In genomic region chr3:58181715-58182114, GRCm38 (mm10) we compare ENCODE assay signal across 21 mouse cellular contexts.
A peak's percentile ranks its signal among the peaks of the same experiment; 100 is the strongest.
DNase-seq lines count a peak whose midpoint lies in the region; ATAC-seq and TF ChIP-seq lines count a peak whose summit lies in the region.
"Had no signal": no experiment of that assay in that cellular context is flagged by ENCODE, and none has a peak within 500 bp of the region (broad histone marks: within the 10 kb centered on the region; RNA-seq: fewer than 3 reads in every experiment).

No protein-coding gene starts in this region.

- TF ChIP-seq CTCF in heart, postnatal 0 days (IDR thresholded peaks at IDR 0.05; ENCODE audit: low read depth), result peak; percentile 30; the same call in 1 of the 2 replicates
- no peak for TF ChIP-seq CTCF in liver, postnatal 0 days (IDR thresholded peaks at IDR 0.05; ENCODE audit: low read depth)

- no peaks in the 10 kb centered on the region for H3K9me3 ChIP-seq in heart, embryonic 16.5 days (replicated peaks; ENCODE audit: control insufficient read depth, low read length)
- no peaks in the 10 kb centered on the region for H3K9me3 ChIP-seq in heart, postnatal 0 days (replicated peaks; ENCODE audit: control insufficient read depth, low read length)
- no peaks in the 10 kb centered on the region for H3K9me3 ChIP-seq in hindbrain, embryonic 12.5 days (replicated peaks)
- no peaks in the 10 kb centered on the region for H3K9me3 ChIP-seq in liver, postnatal 0 days (ENCODE audit: low read length)
- H3K9me3 ChIP-seq: forebrain, embryonic 10.5 days; megakaryocyte, embryonic 14.5 days had no signal

- no peak for DNase-seq in heart, adult 8-10 months (ENCODE audit: low spot score)
- DNase-seq in urinary bladder, postnatal 14 days (ENCODE audit: low spot score), result peak; percentile 21
- DNase-seq in urinary bladder, postnatal 36 days (ENCODE audit: low spot score in 2 of 2), result no peak
- peak; percentile 86 for DNase-seq in heart, postnatal 0 days (ENCODE audit: low spot score)
- no peak for DNase-seq in liver, postnatal 0 days
- DNase-seq: adrenal gland, postnatal 25 days; cerebellum, adult 11 months; cerebellum, postnatal 14 days; embryo, embryonic 11 days; kidney, postnatal 10 days; left cerebral cortex, postnatal 4 days; liver; midbrain, embryonic 14.5 days; right cerebral cortex, postnatal 14 days; spleen, adult 18-20 months; thymus, adult 2 months had no signal

- peak; percentile 96 for ATAC-seq in heart, embryonic 16.5 days (replicated peaks; ENCODE audit: extremely low read depth, insufficient read depth, low FRiP score)
- ATAC-seq in heart, postnatal 0 days (ENCODE audit: insufficient read depth, low read depth), result peak; percentile 96
- no peak for ATAC-seq in hindbrain, embryonic 12.5 days (ENCODE audit: low FRiP score)
- no peak for ATAC-seq in liver, postnatal 0 days

- H3K27me3 ChIP-seq in heart, embryonic 16.5 days (ENCODE audit: control insufficient read depth, insufficient read depth, low read length), result no peaks in the 10 kb centered on the region
- no peaks in the 10 kb centered on the region for H3K27me3 ChIP-seq in heart, postnatal 0 days (ENCODE audit: control insufficient read depth, insufficient read depth, low read length)
- no peaks in the 10 kb centered on the region for H3K27me3 ChIP-seq in hindbrain, embryonic 12.5 days
- no peaks in the 10 kb centered on the region for H3K27me3 ChIP-seq in liver, postnatal 0 days (ENCODE audit: insufficient read depth, low read length)
- H3K27me3 ChIP-seq: megakaryocyte, embryonic 14.5 days had no signal

- H3K4me3 ChIP-seq in heart, embryonic 16.5 days (ENCODE audit: low read length), result no peak overlapping the region
- 0 out of 2 replicates have a peak overlapping the region, but pooled peaks have one; percentile 9 for H3K4me3 ChIP-seq in heart, postnatal 0 days (ENCODE audit: low read depth, low read length)
- H3K4me3 ChIP-seq in hindbrain, embryonic 12.5 days, result no peak overlapping the region
- H3K4me3 ChIP-seq in liver, postnatal 0 days (ENCODE audit: low read depth, low read length), result no peak overlapping the region
- H3K4me3 ChIP-seq: forebrain, embryonic 10.5 days; megakaryocyte, embryonic 14.5 days; myocyte had no signal

- peak overlapping the region; percentile 0 for H3K9ac ChIP-seq in heart, embryonic 16.5 days (ENCODE audit: low read length)
- H3K9ac ChIP-seq in heart, postnatal 0 days (replicated peaks; ENCODE audit: low read depth, low read length), result peak overlapping the region; percentile 29; the same call in 1 of the 2 replicates
- H3K9ac ChIP-seq in hindbrain, embryonic 12.5 days, result no peak overlapping the region
- H3K9ac ChIP-seq in liver, postnatal 0 days (replicated peaks), result no peak overlapping the region

- 13% methylated on average over 3 of the region's 3 CpGs for WGBS in heart, embryonic 16.5 days
- 4% methylated on average over 3 of the region's 3 CpGs for WGBS in heart, postnatal 0 days
- 55% methylated on average over 3 of the region's 3 CpGs for WGBS in hindbrain, embryonic 12.5 days
- 48% methylated on average over 3 of the region's 3 CpGs for WGBS in liver, postnatal 0 days (ENCODE audit: insufficient replicate concordance)

- H3K27ac ChIP-seq in heart, embryonic 16.5 days (ENCODE audit: low read length), result peak overlapping the region; percentile 84
- peak overlapping the region; percentile 95 for H3K27ac ChIP-seq in heart, postnatal 0 days (ENCODE audit: low read depth)
- H3K27ac ChIP-seq in hindbrain, embryonic 12.5 days, result no peak overlapping the region
- H3K27ac ChIP-seq in liver, postnatal 0 days (ENCODE audit: low read depth), result no peak overlapping the region
- H3K27ac ChIP-seq: forebrain, embryonic 10.5 days had no signal

- H3K4me2 ChIP-seq in heart, embryonic 16.5 days (ENCODE audit: low read depth, low read length), result peak overlapping the region; percentile 11
- peak overlapping the region; percentile 37 for H3K4me2 ChIP-seq in heart, postnatal 0 days (ENCODE audit: low read depth, low read length)
- H3K4me2 ChIP-seq in hindbrain, embryonic 12.5 days (replicated peaks), result no peak overlapping the region
- no peak overlapping the region for H3K4me2 ChIP-seq in liver, postnatal 0 days (ENCODE audit: low read depth, low read length)

- peak; percentile 69; the same call in 1 of the 2 replicates for TF ChIP-seq EP300 in heart, postnatal 0 days (IDR thresholded peaks at IDR 0.05; ENCODE audit: low read depth)
- no peak for TF ChIP-seq EP300 in liver, postnatal 0 days (IDR thresholded peaks at IDR 0.05; ENCODE audit: low read depth)

- peaks cover 14% of the 10 kb centered on the region for H3K4me1 ChIP-seq in heart, embryonic 16.5 days (ENCODE audit: control insufficient read depth, insufficient read depth, low read length)
- peaks cover 21% of the 10 kb centered on the region for H3K4me1 ChIP-seq in heart, postnatal 0 days (ENCODE audit: control insufficient read depth, insufficient read depth)
- H3K4me1 ChIP-seq in hindbrain, embryonic 12.5 days, result no peaks in the 10 kb centered on the region
- H3K4me1 ChIP-seq in liver, postnatal 0 days (ENCODE audit: insufficient read depth), result no peaks in the 10 kb centered on the region
- H3K4me1 ChIP-seq: megakaryocyte, embryonic 14.5 days had no signal

- no peaks in the 10 kb centered on the region for H3K36me3 ChIP-seq in heart, embryonic 16.5 days (ENCODE audit: control insufficient read depth, insufficient read depth)
- no peaks in the 10 kb centered on the region for H3K36me3 ChIP-seq in heart, postnatal 0 days (replicated peaks; ENCODE audit: control insufficient read depth, insufficient read depth, low read length)
- H3K36me3 ChIP-seq in hindbrain, embryonic 12.5 days, result no peaks in the 10 kb centered on the region
- H3K36me3 ChIP-seq in liver, postnatal 0 days (replicated peaks; ENCODE audit: insufficient read depth, low read length), result no peaks in the 10 kb centered on the region
- H3K36me3 ChIP-seq: forebrain, embryonic 10.5 days had no signal

Comparison
In these comparisons a context has a peak if more than half of its experiments do, and no peak if none do; other contexts are left out.
1. DNase-seq: peak in urinary bladder, postnatal 14 days (single experiment) and heart, postnatal 0 days (single experiment); none in heart, adult 8-10 months (single experiment), urinary bladder, postnatal 36 days (0 of 2) and liver, postnatal 0 days (single experiment).
2. ATAC-seq: peak in heart, embryonic 16.5 days (single experiment) and heart, postnatal 0 days (single experiment); none in hindbrain, embryonic 12.5 days (single experiment) and liver, postnatal 0 days (single experiment).
3. H3K27ac ChIP-seq: peak in heart, embryonic 16.5 days (single experiment) and heart, postnatal 0 days (single experiment); none in hindbrain, embryonic 12.5 days (single experiment) and liver, postnatal 0 days (single experiment).
4. H3K4me2 ChIP-seq: peak in heart, embryonic 16.5 days (single experiment) and heart, postnatal 0 days (single experiment); none in hindbrain, embryonic 12.5 days (single experiment) and liver, postnatal 0 days (single experiment).
5. H3K9ac ChIP-seq: peak in heart, embryonic 16.5 days (single experiment) and heart, postnatal 0 days (single experiment); none in hindbrain, embryonic 12.5 days (single experiment) and liver, postnatal 0 days (single experiment).